Mouse (Mus musculus) heart, embryonic 14.5 days (tissue): ENCODE results near the gene St6galnac4. TPM values are rescaled to one million over a fixed set of nuclear protein-coding genes. Genes with fewer than 3 reads are reported as not detected.

Experiments used
- ATAC-seq: fragments of 200-750 bp; cut with Nextera tagmentation; 2 replicates; pipeline ENCODE4 v1.8.0; 2017; ENCODE audit warnings: low read depth, moderate TSS enrichment; ENCODE audit not compliant: insufficient number of reproducible peaks, insufficient read depth, low FRiP score
- H3K27ac ChIP-seq, 2 experiments: fragments of 200-500 bp in 1 of 2; fragments of 300-500 bp in 1 of 2; sonication (generic) in 1 of 2; replicated peaks in 1 of 2; 2 replicates each; pipeline ENCODE4 v1.5.1; 2012 to 2014; ENCODE audit warnings: low read depth in 2 of 2, low read length in 2 of 2, control low read depth in 1 of 2, mild to moderate bottlenecking in 1 of 2, mixed read lengths in 1 of 2; ENCODE audit not compliant: control insufficient read depth in 1 of 2, insufficient read depth in 1 of 2
- H3K27me3 ChIP-seq: fragments of 300-500 bp; sonication (generic); 2 replicates; pipeline ENCODE4 v1.6.1; 2014; ENCODE audit warnings: mild to moderate bottlenecking, low read length, control low read depth; ENCODE audit not compliant: control insufficient read depth, insufficient read depth
- H3K36me3 ChIP-seq: fragments of 300-500 bp; sonication (generic); 2 replicates; pipeline ENCODE4 v1.6.1; 2014; ENCODE audit warnings: mild to moderate bottlenecking, control low read depth, low read length, mixed read lengths; ENCODE audit not compliant: control insufficient read depth, insufficient read depth
- H3K4me1 ChIP-seq, 2 experiments: fragments of 200-500 bp in 1 of 2; fragments of 300-500 bp in 1 of 2; sonication (generic) in 1 of 2; 2 replicates each; pipeline ENCODE4 v1.6.1; 2012 to 2014; ENCODE audit warnings: low read length in 2 of 2, control low read depth in 1 of 2, mixed read lengths in 1 of 2; ENCODE audit not compliant: control insufficient read depth in 2 of 2, insufficient read depth in 2 of 2
- H3K4me2 ChIP-seq: fragments of 300-500 bp; sonication (generic); 2 replicates; pipeline ENCODE4 v1.6.1; 2014; ENCODE audit warnings: mild to moderate bottlenecking, low read length
- H3K4me3 ChIP-seq, 2 experiments: fragments of 200-500 bp in 1 of 2; fragments of 300-500 bp in 1 of 2; sonication (generic) in 1 of 2; 2 replicates each; pipeline ENCODE4 v1.5.1; 2012 to 2014; ENCODE audit warnings: low read length in 2 of 2, mild to moderate bottlenecking in 2 of 2, control low read depth in 1 of 2, low read depth in 1 of 2, moderate library complexity in 1 of 2; ENCODE audit not compliant: control insufficient read depth in 1 of 2, insufficient read depth in 1 of 2
- H3K9ac ChIP-seq: fragments of 300-500 bp; sonication (generic); 2 replicates; pipeline ENCODE4 v1.6.1; 2014; ENCODE audit warnings: mild to moderate bottlenecking, low read length
- H3K9me3 ChIP-seq: fragments of 300-500 bp; sonication (generic); 2 replicates; pipeline ENCODE4 v1.6.1; 2016; ENCODE audit warnings: low read length, control low read depth; ENCODE audit not compliant: control insufficient read depth
- WGBS: fragments of 180-500 bp; shearing (Covaris S2); extraction: QIAGEN DNeasy Blood & Tissue Kit; methylation state at CpG from one replicate; pipeline ENCODE4 v1.1.7; 2014; 5-methylcytosine and 5-hydroxymethylcytosine counted together
- polyA plus RNA-seq: library from polyadenylated mRNA; unstranded; fragments of >200 nt; fragmentation: Nextera tagmentation; extraction: Ambion mirVana; gene quantifications from 2 replicates; pipeline ENCODE4 v1.2.1, GENCODE M21; 2014

Gene St6galnac4
- polyA plus RNA-seq, 1 experiment from 2014 or later = 35.7 TPM

- Histone ChIP-seq H3K4me3 (peak within 1 kb of the TSS in 1 of 2 experiments; percentile 0; a peak in 2 of 4 replicates), H3K9ac (peak within 1 kb of the TSS; percentile 65), H3K27ac (peak within 1 kb of the TSS; percentile 94 to 99), H3K9me3 (peaks cover 5% of the 10 kb centered on the region; the same call in 1 of the 2 replicates), H3K4me2 (peak within 1 kb of the TSS; percentile 57), H3K4me1 (peaks cover 44 to 47% of the 10 kb centered on the region in 2 experiments), H3K36me3 (peaks cover 31% of the 10 kb centered on the region), H3K27me3 (no peaks in the 10 kb centered on the region)
- WGBS = 2% methylated on average over 7 of the region's 7 CpGs
- ATAC-seq = peak; percentile 1; the same call in 1 of the 2 replicates
Observed at GRCm38 (mm10) chr2:32621517-32621859, 34.6 kb downstream of the St6galnac4 start, which contains the start of gene Ak1. Gene Ak1, plus strand, starts transcription at chr2:32621758.

GRCm38 (mm10) chr2:32624111-32624748 is 37.3 kb downstream of the St6galnac4 start:
- Histone ChIP-seq H3K4me3 (no peak overlapping the region), H3K9me3 (no peaks in the 10 kb centered on the region), H3K27ac (peak overlapping the region; percentile 86 to 99; a peak in 2 of 4 replicates), H3K4me1 (peaks cover 68 to 70% of the 10 kb centered on the region in 2 experiments), H3K27me3 (no peaks in the 10 kb centered on the region), H3K36me3 (peaks cover 5% of the 10 kb centered on the region), H3K9ac (peak overlapping the region; percentile 93; the same call in 1 of the 2 replicates), H3K4me2 (no peak overlapping the region)
- no peak for ATAC-seq
- WGBS = 65% methylated on average over 5 of the region's 5 CpGs

GRCm38 (mm10) chr2:32625212-32625872 is 38.4 kb downstream of the St6galnac4 start:
- Histone ChIP-seq H3K9ac (peak overlapping the region; percentile 93), H3K4me3 (peak overlapping the region; percentile 47 to 50), H3K9me3 (no peaks in the 10 kb centered on the region), H3K27me3 (no peaks in the 10 kb centered on the region), H3K4me2 (peak overlapping the region; percentile 85), H3K27ac (peak overlapping the region; percentile 99), H3K4me1 (peaks cover 62 to 64% of the 10 kb centered on the region in 2 experiments), H3K36me3 (peaks cover 9% of the 10 kb centered on the region)
- 1% methylated on average over 13 of the region's 13 CpGs for WGBS
- ATAC-seq = peak; percentile 42; the same call in 1 of the 2 replicates

- Histone ChIP-seq H3K9ac (peak overlapping the region; percentile 93), H3K4me2 (peak overlapping the region; percentile 85), H3K36me3 (peaks cover 16% of the 10 kb centered on the region), H3K27ac (peak overlapping the region; percentile 99), H3K4me3 (peak overlapping the region; percentile 47 to 50), H3K27me3 (no peaks in the 10 kb centered on the region), H3K9me3 (no peaks in the 10 kb centered on the region), H3K4me1 (peaks cover 55 to 57% of the 10 kb centered on the region in 2 experiments)
- whole genome bisulfite sequencing = 11% methylated on average over 5 of the region's 5 CpGs
- peak; percentile 40; the same call in 1 of the 2 replicates for ATAC-seq
Observed at GRCm38 (mm10) chr2:32625873-32626694, 39.2 kb downstream of the St6galnac4 start.

GRCm38 (mm10) chr2:32627266-32628043 is 40.6 kb downstream of the St6galnac4 start:
- H3K4me2 ChIP-seq = peak overlapping the region; percentile 85
- H3K9ac ChIP-seq = peak overlapping the region; percentile 93
- no peaks in the 10 kb centered on the region for H3K27me3 ChIP-seq
- H3K4me3 ChIP-seq = peak overlapping the region; percentile 47 to 50
- no peak for ATAC-seq
- no peaks in the 10 kb centered on the region for H3K9me3 ChIP-seq
- H3K27ac ChIP-seq = peak overlapping the region; percentile 61 to 81
- peaks cover 49 to 52% of the 10 kb centered on the region in 2 experiments for H3K4me1 ChIP-seq
- WGBS = 59% methylated on average over 19 of the region's 20 CpGs
- peaks cover 28% of the 10 kb centered on the region for H3K36me3 ChIP-seq

- H3K9ac ChIP-seq = peak overlapping the region; percentile 93
- H3K4me3 ChIP-seq = peak overlapping the region; percentile 9 to 50
- 45% methylated on average over 4 of the region's 4 CpGs for WGBS
- no peaks in the 10 kb centered on the region for H3K27me3 ChIP-seq
- ATAC-seq = no peak
- H3K4me1 ChIP-seq = peaks cover 49 to 52% of the 10 kb centered on the region in 2 experiments
- H3K36me3 ChIP-seq = peaks cover 35% of the 10 kb centered on the region
- peak overlapping the region; percentile 61 to 81 for H3K27ac ChIP-seq
- peak overlapping the region; percentile 85 for H3K4me2 ChIP-seq
- no peaks in the 10 kb centered on the region for H3K9me3 ChIP-seq
Observed at GRCm38 (mm10) chr2:32628044-32628550, 41.2 kb downstream of the St6galnac4 start.
